ENCODE assay signal across 8 mouse cellular contexts in the genomic region with DNA sequence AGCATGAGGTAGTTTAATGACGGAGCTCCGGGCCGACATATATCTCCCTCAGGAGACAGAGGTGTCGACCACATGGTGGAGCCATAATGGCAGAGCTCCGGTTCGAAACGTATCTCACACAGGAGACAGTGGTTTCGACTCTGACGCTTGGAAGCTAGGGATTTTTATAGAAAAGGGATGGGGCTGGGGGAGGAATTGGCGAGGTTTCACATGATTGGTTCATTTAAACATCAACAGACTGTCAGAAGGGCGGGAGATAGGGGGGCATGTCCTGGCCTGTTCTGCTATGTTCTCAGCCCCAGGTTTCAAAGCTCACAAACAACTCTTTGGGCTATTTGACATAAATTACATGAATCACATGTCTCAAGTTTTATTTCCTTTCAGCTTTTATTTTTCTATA. TPM values are rescaled to one million over a fixed set of nuclear protein-coding genes. Genes with fewer than 3 reads are reported as not detected.
DNase-seq lines count a peak whose midpoint lies in the region; ATAC-seq lines count a peak whose summit lies in the region.
"Not testable (repeated sequence)": the region's sequence is repeated elsewhere in the genome, so short reads cannot be mapped to it uniquely, and the experiment has no call there.

No protein-coding gene starts in this region.

- not testable (repeated sequence) for H3K36me3 ChIP-seq in forebrain, embryonic 13.5 days (ENCODE audit: poor library complexity, severe bottlenecking); heart, embryonic 15.5 days; kidney, embryonic 15.5 days; liver, embryonic 11.5 days (ENCODE audit: control insufficient read depth, insufficient read depth, low read length); midbrain, embryonic 12.5 days

- not testable (repeated sequence) for H3K27me3 ChIP-seq in forebrain, embryonic 13.5 days; heart, embryonic 15.5 days; kidney, embryonic 15.5 days; liver, embryonic 11.5 days (replicated peaks; ENCODE audit: control insufficient read depth, insufficient read depth, low read length); midbrain, embryonic 12.5 days

- peak overlapping the region; percentile 98 for H3K4me2 ChIP-seq in forebrain, embryonic 13.5 days
- peak overlapping the region; percentile 72 for H3K4me2 ChIP-seq in heart, embryonic 15.5 days
- peak overlapping the region; percentile 81 for H3K4me2 ChIP-seq in kidney, embryonic 15.5 days
- peak overlapping the region; percentile 77 for H3K4me2 ChIP-seq in liver, embryonic 11.5 days
- peak overlapping the region; percentile 96 for H3K4me2 ChIP-seq in midbrain, embryonic 12.5 days (replicated peaks)

- H3K4me3 ChIP-seq in forebrain, embryonic 13.5 days: peak overlapping the region; percentile 90
- H3K4me3 ChIP-seq in heart, embryonic 15.5 days: peak overlapping the region; percentile 73
- H3K4me3 ChIP-seq in kidney, embryonic 15.5 days (replicated peaks): peak overlapping the region; percentile 89
- peak overlapping the region; percentile 83 for H3K4me3 ChIP-seq in liver, embryonic 11.5 days (ENCODE audit: low read depth, low read length)
- H3K4me3 ChIP-seq in midbrain, embryonic 12.5 days: peak overlapping the region; percentile 96

- H3K9ac ChIP-seq in forebrain, embryonic 13.5 days: peak overlapping the region; percentile 93
- H3K9ac ChIP-seq in heart, embryonic 15.5 days: peak overlapping the region; percentile 92
- H3K9ac ChIP-seq in kidney, embryonic 15.5 days: peak overlapping the region; percentile 99
- peak overlapping the region; percentile 95 for H3K9ac ChIP-seq in liver, embryonic 11.5 days (ENCODE audit: low read depth, low read length)
- H3K9ac ChIP-seq in midbrain, embryonic 12.5 days (replicated peaks): peak overlapping the region; percentile 34; the same call in 1 of the 2 replicates

- peaks cover 20% of the 10 kb centered on the region for H3K4me1 ChIP-seq in forebrain, embryonic 13.5 days
- peaks cover 22% of the 10 kb centered on the region for H3K4me1 ChIP-seq in heart, embryonic 15.5 days (replicated peaks)
- peaks cover 11% of the 10 kb centered on the region for H3K4me1 ChIP-seq in kidney, embryonic 15.5 days
- H3K4me1 ChIP-seq in liver, embryonic 11.5 days (replicated peaks; ENCODE audit: control insufficient read depth, insufficient read depth, low read length): peaks cover 17% of the 10 kb centered on the region
- H3K4me1 ChIP-seq in midbrain, embryonic 12.5 days: peaks cover 15% of the 10 kb centered on the region

- ATAC-seq in forebrain, embryonic 13.5 days: peak; percentile 60
- not testable (repeated sequence) for ATAC-seq in heart, embryonic 15.5 days (replicated peaks; ENCODE audit: insufficient number of reproducible peaks, insufficient read depth, low FRiP score, low read depth); kidney, embryonic 15.5 days (replicated peaks; ENCODE audit: low FRiP score); liver, embryonic 11.5 days (replicated peaks; ENCODE audit: low FRiP score)
- ATAC-seq in midbrain, embryonic 12.5 days (ENCODE audit: low FRiP score, low read depth): 0 out of 2 replicates have a peak, but pooled peaks have one; percentile 16

- DNase-seq in CD4-positive, CD25-positive, alpha-beta regulatory T cell, adult 2 months (ENCODE audit: low read depth, low spot score): peak; percentile 11
- DNase-seq in cerebellum, adult 18-20 months: peak; percentile 7 to 8
- not testable (repeated sequence) for DNase-seq in liver, embryonic 11.5 days (ENCODE audit: low spot score)
- DNase-seq in right cerebral cortex, postnatal 4 days: peak; percentile 6

- WGBS in forebrain, embryonic 13.5 days: 67% methylated on average over 11 of the region's 11 CpGs
- WGBS in heart, embryonic 15.5 days: 68% methylated on average over 11 of the region's 11 CpGs
- 68% methylated on average over 11 of the region's 11 CpGs for WGBS in kidney, embryonic 15.5 days
- WGBS in liver, embryonic 11.5 days: 71% methylated on average over 11 of the region's 11 CpGs
- 71% methylated on average over 11 of the region's 11 CpGs for WGBS in midbrain, embryonic 12.5 days

- not testable (repeated sequence) for H3K9me3 ChIP-seq in forebrain, embryonic 13.5 days (replicated peaks); heart, embryonic 15.5 days (replicated peaks); kidney, embryonic 15.5 days (replicated peaks); liver, embryonic 11.5 days (ENCODE audit: control insufficient read depth, low read length); midbrain, embryonic 12.5 days

- H3K27ac ChIP-seq in forebrain, embryonic 13.5 days: peak overlapping the region; percentile 95
- peak overlapping the region; percentile 97 for H3K27ac ChIP-seq in heart, embryonic 15.5 days
- peak overlapping the region; percentile 99 for H3K27ac ChIP-seq in kidney, embryonic 15.5 days
- peak overlapping the region; percentile 95 for H3K27ac ChIP-seq in liver, embryonic 11.5 days (ENCODE audit: low read depth, low read length)
- peak overlapping the region; percentile 92 for H3K27ac ChIP-seq in midbrain, embryonic 12.5 days (replicated peaks)

RNA-seq across cellular contexts. Expression of a gene that starts 0.5 kb away (rescaled TPM):
- polyA plus RNA-seq in forebrain, embryonic 13.5 days (2015; fragmentation: Nextera tagmentation; extraction: Ambion mirVana): 8.3 and 8.5 TPM in 2 replicates
- 5.8 and 7.1 TPM in 2 replicates for polyA plus RNA-seq in heart, embryonic 15.5 days (2015; fragmentation: Nextera tagmentation; extraction: Ambion mirVana)
- polyA plus RNA-seq in kidney, embryonic 15.5 days (2015; fragmentation: Nextera tagmentation; extraction: Ambion mirVana): 9.2 and 9.8 TPM in 2 replicates
- polyA plus RNA-seq in liver, embryonic 11.5 days (2014; fragmentation: Nextera tagmentation; extraction: Ambion mirVana): 10.5 and 10.6 TPM in 2 replicates
- 12.2 and 14.3 TPM in 2 replicates for polyA plus RNA-seq in midbrain, embryonic 12.5 days (2016; fragmentation: Nextera tagmentation; extraction: Ambion mirVana)

RNA-seq across cellular contexts. Expression of a gene that starts 15.4 kb away (rescaled TPM):
- polyA plus RNA-seq in forebrain, embryonic 13.5 days (2015; fragmentation: Nextera tagmentation; extraction: Ambion mirVana): 0.30 and 0.58 TPM in 2 replicates
- polyA plus RNA-seq in heart, embryonic 15.5 days (2015; fragmentation: Nextera tagmentation; extraction: Ambion mirVana): 0.09 and 0.19 TPM in 2 replicates
- polyA plus RNA-seq in kidney, embryonic 15.5 days (2015; fragmentation: Nextera tagmentation; extraction: Ambion mirVana): 0.14 and 0.31 TPM in 2 replicates
- 0.19 and 0.30 TPM in 2 replicates for polyA plus RNA-seq in liver, embryonic 11.5 days (2014; fragmentation: Nextera tagmentation; extraction: Ambion mirVana)
- 0.17 and 0.65 TPM in 2 replicates for polyA plus RNA-seq in midbrain, embryonic 12.5 days (2016; fragmentation: Nextera tagmentation; extraction: Ambion mirVana)

RNA-seq across cellular contexts. Expression of a gene that starts 46.0 kb away (rescaled TPM):
- polyA plus RNA-seq in forebrain, embryonic 13.5 days (2015; fragmentation: Nextera tagmentation; extraction: Ambion mirVana): 0.50 and 0.70 TPM in 2 replicates
- 1.00 and 1.7 TPM in 2 replicates for polyA plus RNA-seq in heart, embryonic 15.5 days (2015; fragmentation: Nextera tagmentation; extraction: Ambion mirVana)
- 2.2 TPM in 2 replicates for polyA plus RNA-seq in kidney, embryonic 15.5 days (2015; fragmentation: Nextera tagmentation; extraction: Ambion mirVana)
- polyA plus RNA-seq in liver, embryonic 11.5 days (2014; fragmentation: Nextera tagmentation; extraction: Ambion mirVana): 0.43 and 0.81 TPM in 2 replicates
- polyA plus RNA-seq in midbrain, embryonic 12.5 days (2016; fragmentation: Nextera tagmentation; extraction: Ambion mirVana): 0.37 and 0.45 TPM in 2 replicates

RNA-seq across cellular contexts. Expression of a gene that starts 51.4 kb away (rescaled TPM):
- polyA plus RNA-seq in forebrain, embryonic 13.5 days (2015; fragmentation: Nextera tagmentation; extraction: Ambion mirVana): 44.4 and 44.5 TPM in 2 replicates
- 44.4 and 46.4 TPM in 2 replicates for polyA plus RNA-seq in heart, embryonic 15.5 days (2015; fragmentation: Nextera tagmentation; extraction: Ambion mirVana)
- polyA plus RNA-seq in kidney, embryonic 15.5 days (2015; fragmentation: Nextera tagmentation; extraction: Ambion mirVana): 50.6 and 53.5 TPM in 2 replicates
- 49.3 and 54.5 TPM in 2 replicates for polyA plus RNA-seq in liver, embryonic 11.5 days (2014; fragmentation: Nextera tagmentation; extraction: Ambion mirVana)
- 43.0 and 44.3 TPM in 2 replicates for polyA plus RNA-seq in midbrain, embryonic 12.5 days (2016; fragmentation: Nextera tagmentation; extraction: Ambion mirVana)

RNA-seq across cellular contexts. Expression of a gene that starts 52.9 kb away (rescaled TPM):
- polyA plus RNA-seq in forebrain, embryonic 13.5 days (2015; fragmentation: Nextera tagmentation; extraction: Ambion mirVana): 6.3 and 6.5 TPM in 2 replicates
- 7.6 and 8.9 TPM in 2 replicates for polyA plus RNA-seq in heart, embryonic 15.5 days (2015; fragmentation: Nextera tagmentation; extraction: Ambion mirVana)
- 13.4 and 16.1 TPM in 2 replicates for polyA plus RNA-seq in kidney, embryonic 15.5 days (2015; fragmentation: Nextera tagmentation; extraction: Ambion mirVana)
- 1.4 TPM in 2 replicates for polyA plus RNA-seq in liver, embryonic 11.5 days (2014; fragmentation: Nextera tagmentation; extraction: Ambion mirVana)
- polyA plus RNA-seq in midbrain, embryonic 12.5 days (2016; fragmentation: Nextera tagmentation; extraction: Ambion mirVana): 6.5 TPM in 2 replicates

Comparison
In these comparisons a context has a peak if more than half of its experiments do, and no peak if none do; other contexts are left out.
1. H3K9ac ChIP-seq: peak in every context shown above with its lines; median percentile 99 in kidney, embryonic 15.5 days; 95 in liver, embryonic 11.5 days; 93 in forebrain, embryonic 13.5 days; 92 in heart, embryonic 15.5 days; 34 in midbrain, embryonic 12.5 days.